Mouse (Mus musculus) forebrain, embryonic 14.5 days (tissue): Measurements from ENCODE around the gene Olfr619. TPM values are rescaled to one million over a fixed set of nuclear protein-coding genes. Genes with fewer than 3 reads are reported as not detected.

ENCODE experiments used
- ATAC-seq: fragments of 200-750 bp; cut with Nextera tagmentation; 2 replicates; pipeline ENCODE4 v1.8.0; 2017; ENCODE audit warnings: mild to moderate bottlenecking, moderate library complexity
- DNase-seq: peaks from one replicate; pipeline ENCODE4 v3.0.0-alpha.2; 2015; ENCODE audit warnings: low spot score
- H3K27ac ChIP-seq: fragments of 300-500 bp; sonication (generic); 2 replicates; pipeline ENCODE4 v1.5.1; 2014; ENCODE audit warnings: low read depth, mild to moderate bottlenecking, control low read depth, low read length, moderate library complexity
- H3K27me3 ChIP-seq: fragments of 300-500 bp; sonication (generic); replicated peaks from 2 replicates; pipeline ENCODE4 v1.6.1; 2014; ENCODE audit warnings: low read length, control low read depth, mixed read lengths; ENCODE audit not compliant: control insufficient read depth, insufficient read depth
- H3K36me3 ChIP-seq: fragments of 300-500 bp; sonication (generic); 2 replicates; pipeline ENCODE4 v1.6.1; 2014; ENCODE audit warnings: low read length, control low read depth; ENCODE audit not compliant: control insufficient read depth, insufficient read depth
- H3K4me1 ChIP-seq: fragments of 300-500 bp; sonication (generic); 2 replicates; pipeline ENCODE4 v1.6.1; 2014; ENCODE audit warnings: antibody characterized with exemption, low read length, control low read depth; ENCODE audit not compliant: control insufficient read depth, insufficient read depth
- H3K4me2 ChIP-seq: fragments of 300-500 bp; sonication (generic); 2 replicates; pipeline ENCODE4 v1.6.1; 2014; ENCODE audit warnings: mild to moderate bottlenecking, control low read depth, low read length
- H3K4me3 ChIP-seq: fragments of 300-500 bp; sonication (generic); 2 replicates; pipeline ENCODE4 v1.5.1; 2014; ENCODE audit warnings: low read depth, low read length, control low read depth
- H3K9ac ChIP-seq: fragments of 300-500 bp; sonication (generic); 2 replicates; pipeline ENCODE4 v1.6.1; 2014; ENCODE audit warnings: mild to moderate bottlenecking, low read length, control low read depth, moderate library complexity
- H3K9me3 ChIP-seq: fragments of 300-500 bp; sonication (generic); replicated peaks from 2 replicates; pipeline ENCODE4 v1.6.1; 2016; ENCODE audit warnings: low read length, control low read depth, mixed read lengths; ENCODE audit not compliant: control insufficient read depth
- WGBS: fragments of 180-500 bp; shearing (Covaris S2); extraction: QIAGEN DNeasy Blood & Tissue Kit; methylation state at CpG from one replicate; pipeline ENCODE4 v1.1.7; 2014; 5-methylcytosine and 5-hydroxymethylcytosine counted together
- microRNA-seq: library from miRNA; unstranded; fragments of <30 nt; microRNA quantifications from one replicate; pipeline ENCODE4, GENCODE M21; 2016
- polyA plus RNA-seq: library from polyadenylated mRNA; unstranded; fragments of >200 nt; fragmentation: Nextera tagmentation; extraction: Ambion mirVana; gene quantifications from 2 replicates; pipeline ENCODE4 v1.2.1, GENCODE M21; 2014

Olfr619 gene
- polyA plus RNA-seq, 1 experiment from 2014 or later = not detected

GRCm38 (mm10) chr7:103644070-103644469 is 43.7 kb downstream of the Olfr619 start:
- Histone ChIP-seq H3K27me3 (no peaks in the 10 kb centered on the region), H3K36me3 (no peaks in the 10 kb centered on the region), H3K4me1 (no peaks in the 10 kb centered on the region), H3K9ac (no peak overlapping the region), H3K27ac (no peak overlapping the region), H3K9me3 (no peaks in the 10 kb centered on the region), H3K4me3 (no peak overlapping the region), H3K4me2 (no peak overlapping the region)
- 87% methylated on average over 4 of the region's 4 CpGs for WGBS
- DNase-seq (no peak), ATAC-seq (no peak)

Small RNAs within 50 kb of the gene (microRNA-seq; reads per million reads assigned to microRNA genes)
- gene Gm26506 = not detected

Other genes with a start within 250 kb of the Olfr619 start
- not detected in 2 replicates for gene Olfr601, start 237.9 kb upstream of the Olfr619 start, polyA plus RNA-seq
- gene Olfr603, start 214.4 kb upstream of the Olfr619 start, polyA plus RNA-seq = not detected in 2 replicates
- not detected in 2 replicates for gene Usp17lc, start 185.5 kb upstream of the Olfr619 start, polyA plus RNA-seq
- gene Olfr605, start 155.1 kb upstream of the Olfr619 start, polyA plus RNA-seq = not detected in 2 replicates
- gene Olfr606, start 151.5 kb upstream of the Olfr619 start, polyA plus RNA-seq = not detected in 2 replicates
- not detected in 2 replicates for gene Olfr607, start 136.4 kb upstream of the Olfr619 start, polyA plus RNA-seq
- gene Olfr608, start 130.7 kb upstream of the Olfr619 start, polyA plus RNA-seq = not detected in 2 replicates
- gene Olfr609, start 102.5 kb upstream of the Olfr619 start, polyA plus RNA-seq = not detected in 2 replicates
- not detected in 2 replicates for gene Olfr610, start 88.5 kb upstream of the Olfr619 start, polyA plus RNA-seq
- gene Olfr611, start 79.7 kb upstream of the Olfr619 start, polyA plus RNA-seq = not detected in 2 replicates
- gene Olfr612, start 57.9 kb upstream of the Olfr619 start, polyA plus RNA-seq = not detected in 2 replicates
- not detected in 2 replicates for gene Olfr613, start 52.5 kb upstream of the Olfr619 start, polyA plus RNA-seq
- not detected in 2 replicates for gene Olfr615, start 44.5 kb upstream of the Olfr619 start, polyA plus RNA-seq
- not detected in 2 replicates for gene Olfr616, start 31.4 kb upstream of the Olfr619 start, polyA plus RNA-seq
- gene Olfr617, start 27.5 kb upstream of the Olfr619 start, polyA plus RNA-seq = not detected in 2 replicates
- gene Olfr618, start 10.5 kb upstream of the Olfr619 start, polyA plus RNA-seq = not detected in 2 replicates
- not detected in 2 replicates for gene Olfr620, start 12.0 kb downstream of the Olfr619 start, polyA plus RNA-seq
- not detected in 2 replicates for gene Olfr622, start 42.1 kb downstream of the Olfr619 start, polyA plus RNA-seq
- gene Olfr623, start 63.1 kb downstream of the Olfr619 start, polyA plus RNA-seq = not detected in 2 replicates
- gene Olfr624, start 70.6 kb downstream of the Olfr619 start, polyA plus RNA-seq = not detected in 2 replicates
- gene Olfr625-ps1, start 82.1 kb downstream of the Olfr619 start, polyA plus RNA-seq = not detected in 2 replicates
- gene Olfr243, start 114.1 kb downstream of the Olfr619 start, polyA plus RNA-seq = not detected in 2 replicates
- gene Olfr628, start 129.8 kb downstream of the Olfr619 start, polyA plus RNA-seq = not detected in 2 replicates
- not detected in 2 replicates for gene Olfr629, start 144.4 kb downstream of the Olfr619 start, polyA plus RNA-seq
- not detected in 2 replicates for gene Olfr630, start 156.8 kb downstream of the Olfr619 start, polyA plus RNA-seq
- not detected in 2 replicates for gene Olfr69, start 171.0 kb downstream of the Olfr619 start, polyA plus RNA-seq
- gene Olfr68, start 179.1 kb downstream of the Olfr619 start, polyA plus RNA-seq = not detected in 2 replicates
- not detected in 2 replicates for gene Olfr67, start 191.2 kb downstream of the Olfr619 start, polyA plus RNA-seq
- gene Hbb-bt, start 213.4 kb downstream of the Olfr619 start, polyA plus RNA-seq = 1,580 and 1,724 TPM in 2 replicates
- 3,810 and 4,891 TPM in 2 replicates for gene Hbb-bs, start 227.5 kb downstream of the Olfr619 start, polyA plus RNA-seq
- gene Hbb-bh2, start 239.9 kb downstream of the Olfr619 start, polyA plus RNA-seq = not detected in 2 replicates
- gene Hbb-bh1, start 242.6 kb downstream of the Olfr619 start, polyA plus RNA-seq = 0.90 and 2.5 TPM in 2 replicates